Mouse (Mus musculus): ENCODE results near the gene Ajuba. TPM values are rescaled to one million over a fixed set of nuclear protein-coding genes. Genes with fewer than 3 reads are reported as not detected.

The Ajuba gene
- polyA plus RNA-seq, 1 experiment from 2014 or later = 67.8 TPM

GRCm38 (mm10) chr14:54607226-54607625 is 29.9 kb upstream of the Ajuba start:
- no peaks in the 10 kb centered on the region for H3K9me3 ChIP-seq
- H3K27me3 ChIP-seq = no peaks in the 10 kb centered on the region
- peaks cover 9% of the 10 kb centered on the region for H3K4me1 ChIP-seq
- 55% methylated on average over 8 of the region's 8 CpGs for WGBS
- H3K9ac ChIP-seq = no peak overlapping the region
- no peak overlapping the region for H3K4me2 ChIP-seq (replicated peaks)
- H3K36me3 ChIP-seq = peaks cover 8% of the 10 kb centered on the region; the same call in 1 of the 2 replicates
- no peak overlapping the region for H3K27ac ChIP-seq
- no peak for ATAC-seq (ENCODE audit: insufficient number of reproducible peaks, insufficient read depth, low FRiP score, low TSS enrichment)
- H3K4me3 ChIP-seq = no peak overlapping the region

GRCm38 (mm10) chr14:54605752-54606321 is 28.5 kb upstream of the Ajuba start, which contains the start of gene 4931414P19Rik:
Gene 4931414P19Rik (minus strand): TSS chr14:54605993.
- peak within 1 kb of the TSS; percentile 42 for H3K4me3 ChIP-seq
- no peaks in the 10 kb centered on the region for H3K9me3 ChIP-seq
- H3K27me3 ChIP-seq = no peaks in the 10 kb centered on the region
- peak within 1 kb of the TSS; percentile 69 for H3K27ac ChIP-seq
- peak within 1 kb of the TSS; percentile 34 for H3K9ac ChIP-seq
- H3K36me3 ChIP-seq = no peaks in the 10 kb centered on the region
- WGBS = 2% methylated on average over 39 of the region's 39 CpGs
- peak within 1 kb of the TSS; percentile 51 for H3K4me2 ChIP-seq (replicated peaks)
- no peak for ATAC-seq (ENCODE audit: insufficient number of reproducible peaks, insufficient read depth, low FRiP score, low TSS enrichment)
- H3K4me1 ChIP-seq = peaks cover 10% of the 10 kb centered on the region

GRCm38 (mm10) chr14:54603686-54604085 is 26.3 kb upstream of the Ajuba start:
- Histone ChIP-seq H3K4me1 (peaks cover 10% of the 10 kb centered on the region), H3K27ac (peak overlapping the region; percentile 91; the same call in 1 of the 2 replicates), H3K36me3 (peaks cover 7% of the 10 kb centered on the region; the same call in 1 of the 2 replicates), H3K4me3 (peak overlapping the region; percentile 62), H3K4me2 (replicated peaks) (peak overlapping the region; percentile 47), H3K9ac (no peak overlapping the region), H3K27me3 (no peaks in the 10 kb centered on the region), H3K9me3 (no peaks in the 10 kb centered on the region)
- no peak for ATAC-seq (ENCODE audit: insufficient number of reproducible peaks, insufficient read depth, low FRiP score, low TSS enrichment)
- 84% methylated on average over 8 of the region's 8 CpGs for WGBS

DNA sequence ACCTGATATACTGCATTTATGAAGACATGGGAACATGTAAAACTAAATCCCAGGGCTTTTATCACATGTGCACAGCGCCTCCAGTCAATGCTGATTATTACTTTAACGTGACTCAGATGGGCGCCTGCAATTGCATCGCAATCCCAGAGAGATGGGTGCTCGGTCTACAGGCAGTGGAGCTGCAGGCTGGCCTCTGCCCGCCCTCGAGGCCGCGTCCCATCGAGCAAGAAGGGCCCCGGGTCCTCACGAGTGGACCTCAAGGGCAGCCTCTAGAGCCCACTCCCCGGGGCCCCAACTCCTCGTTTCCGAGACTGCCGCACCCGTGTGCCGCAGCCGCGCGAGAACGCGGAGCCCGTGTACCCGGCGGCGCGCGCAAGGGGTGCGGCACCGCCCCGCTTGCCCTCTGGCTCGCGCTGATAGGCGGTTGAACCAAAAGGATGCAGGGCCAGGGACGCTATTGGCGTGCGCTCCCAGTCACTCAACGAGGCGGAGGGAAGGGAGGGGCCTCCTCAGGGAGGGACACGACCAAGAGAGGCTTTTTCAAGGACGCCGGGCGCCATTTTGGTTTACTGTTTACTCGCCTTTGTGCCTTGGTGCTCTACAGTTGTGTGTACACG is 25.8 kb upstream of the Ajuba start:
- ATAC-seq (ENCODE audit: insufficient number of reproducible peaks, insufficient read depth, low FRiP score, low TSS enrichment) = peak; percentile 97
- Histone ChIP-seq H3K4me3 (peak overlapping the region; percentile 62), H3K4me2 (replicated peaks) (peak overlapping the region; percentile 47), H3K27me3 (no peaks in the 10 kb centered on the region), H3K9me3 (no peaks in the 10 kb centered on the region), H3K36me3 (peaks cover 7% of the 10 kb centered on the region; the same call in 1 of the 2 replicates), H3K4me1 (peaks cover 10% of the 10 kb centered on the region), H3K27ac (peak overlapping the region; percentile 91), H3K9ac (peak overlapping the region; percentile 70)
- WGBS = under 1% methylated on average over 46 of the region's 46 CpGs

- ATAC-seq (ENCODE audit: insufficient number of reproducible peaks, insufficient read depth, low FRiP score, low TSS enrichment) = no peak
- H3K9ac ChIP-seq = peak overlapping the region; percentile 70
- WGBS = 51% methylated on average over 4 of the region's 4 CpGs
Observed at GRCm38 (mm10) chr14:54602613-54603012, 25.3 kb upstream of the Ajuba start.

GRCm38 (mm10) chr14:54601601-54602000 is 24.2 kb upstream of the Ajuba start:
- ATAC-seq (ENCODE audit: insufficient number of reproducible peaks, insufficient read depth, low FRiP score, low TSS enrichment) = no peak
- Histone ChIP-seq H3K4me2 (replicated peaks) (no peak overlapping the region), H3K36me3 (peaks cover 7% of the 10 kb centered on the region; the same call in 1 of the 2 replicates), H3K4me3 (no peak overlapping the region), H3K4me1 (peaks cover 10% of the 10 kb centered on the region), H3K27ac (no peak overlapping the region), H3K27me3 (no peaks in the 10 kb centered on the region), H3K9me3 (no peaks in the 10 kb centered on the region), H3K9ac (no peak overlapping the region)
- WGBS = 57% methylated on average over 2 of the region's 2 CpGs

More at GRCm38 (mm10) chr14:54602613-54603012, 25.3 kb upstream of the Ajuba start:
- peaks cover 10% of the 10 kb centered on the region for H3K4me1 ChIP-seq
- H3K9me3 ChIP-seq = no peaks in the 10 kb centered on the region
- H3K4me3 ChIP-seq = peak overlapping the region; percentile 62
- peaks cover 7% of the 10 kb centered on the region; the same call in 1 of the 2 replicates for H3K36me3 ChIP-seq
- peak overlapping the region; percentile 47 for H3K4me2 ChIP-seq (replicated peaks)
- no peaks in the 10 kb centered on the region for H3K27me3 ChIP-seq
- H3K27ac ChIP-seq = peak overlapping the region; percentile 91

DNA sequence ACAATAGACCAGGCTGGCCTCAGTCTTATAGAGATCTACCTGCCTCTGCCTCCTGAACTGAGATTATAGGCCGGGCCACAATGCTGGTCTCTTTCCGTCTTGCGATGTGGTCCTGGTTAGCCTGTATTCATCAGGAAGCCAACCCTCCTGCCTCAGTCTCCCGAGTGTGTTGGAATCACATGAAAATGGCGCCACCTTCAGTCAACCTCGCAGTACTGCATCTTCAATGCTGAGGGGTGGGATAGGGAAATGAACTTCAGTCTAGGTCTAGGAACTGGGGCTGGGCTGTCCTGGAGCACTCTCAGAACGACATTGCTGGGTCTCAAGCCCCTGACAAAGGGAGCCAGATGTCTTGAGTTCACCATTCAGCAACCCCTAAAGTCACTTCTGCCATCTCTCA is 19.7 kb upstream of the Ajuba start:
- Histone ChIP-seq H3K4me1 (no peaks in the 10 kb centered on the region), H3K9me3 (no peaks in the 10 kb centered on the region), H3K4me3 (no peak overlapping the region), H3K9ac (no peak overlapping the region), H3K27ac (no peak overlapping the region), H3K27me3 (no peaks in the 10 kb centered on the region), H3K36me3 (peaks cover 19% of the 10 kb centered on the region), H3K4me2 (replicated peaks) (no peak overlapping the region)
- ATAC-seq (ENCODE audit: insufficient number of reproducible peaks, insufficient read depth, low FRiP score, low TSS enrichment) = no peak
- WGBS = 81% methylated on average over 7 of the region's 7 CpGs

DNA sequence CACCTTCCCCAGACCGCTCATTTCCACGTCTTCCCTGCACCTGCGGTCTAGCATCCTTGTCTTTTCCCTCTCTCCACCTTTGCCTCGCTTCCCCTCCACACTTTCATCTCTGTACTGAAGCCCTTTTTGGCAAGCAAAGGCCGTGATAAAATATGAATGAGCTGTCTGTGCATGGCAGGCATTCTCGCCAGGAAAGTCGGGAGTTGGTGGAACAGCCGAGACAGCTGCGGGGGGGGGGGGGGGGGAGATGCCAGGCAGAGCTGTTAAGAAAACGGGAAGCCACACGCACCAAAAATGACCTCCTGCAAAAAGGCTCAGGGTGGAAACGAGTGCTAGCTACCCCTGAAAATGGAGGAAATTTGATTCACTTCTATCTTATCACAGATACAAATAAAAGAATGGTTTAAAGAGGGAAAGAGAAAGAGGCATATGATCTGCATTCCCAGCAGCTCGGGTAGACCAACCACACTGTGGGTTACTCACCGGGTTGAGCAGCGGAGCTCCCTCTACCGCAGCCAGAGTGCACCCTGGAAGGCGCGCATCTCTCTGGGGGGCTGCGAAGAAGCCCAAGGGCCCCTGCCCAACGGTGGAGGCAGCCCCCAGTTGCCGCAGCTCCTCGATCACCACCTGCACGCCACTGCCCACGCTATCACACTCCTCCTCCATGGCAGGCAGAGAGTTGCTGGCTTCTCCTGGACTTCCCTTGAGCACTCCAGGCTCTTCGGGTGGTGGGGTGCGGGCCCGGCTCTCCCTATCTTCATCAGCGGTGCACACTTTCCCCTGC is 17.5 kb upstream of the Ajuba start:
- Histone ChIP-seq H3K9me3 (no peaks in the 10 kb centered on the region), H3K9ac (no peak overlapping the region), H3K4me1 (no peaks in the 10 kb centered on the region), H3K27ac (no peak overlapping the region), H3K4me3 (no peak overlapping the region), H3K4me2 (replicated peaks) (no peak overlapping the region), H3K27me3 (no peaks in the 10 kb centered on the region), H3K36me3 (peaks cover 26% of the 10 kb centered on the region)
- ATAC-seq (ENCODE audit: insufficient number of reproducible peaks, insufficient read depth, low FRiP score, low TSS enrichment) = no peak
- 63% methylated on average over 28 of the region's 28 CpGs for WGBS

- ATAC-seq (ENCODE audit: insufficient number of reproducible peaks, insufficient read depth, low FRiP score, low TSS enrichment) = no peak
- WGBS = 95% methylated on average over 3 of the region's 3 CpGs
- Histone ChIP-seq H3K36me3 (peaks cover 21% of the 10 kb centered on the region), H3K4me1 (no peaks in the 10 kb centered on the region), H3K4me3 (no peak overlapping the region), H3K27ac (no peak overlapping the region), H3K4me2 (replicated peaks) (no peak overlapping the region), H3K9me3 (no peaks in the 10 kb centered on the region), H3K27me3 (no peaks in the 10 kb centered on the region), H3K9ac (no peak overlapping the region)
Observed at GRCm38 (mm10) chr14:54594055-54594454, 16.7 kb upstream of the Ajuba start.

DNA sequence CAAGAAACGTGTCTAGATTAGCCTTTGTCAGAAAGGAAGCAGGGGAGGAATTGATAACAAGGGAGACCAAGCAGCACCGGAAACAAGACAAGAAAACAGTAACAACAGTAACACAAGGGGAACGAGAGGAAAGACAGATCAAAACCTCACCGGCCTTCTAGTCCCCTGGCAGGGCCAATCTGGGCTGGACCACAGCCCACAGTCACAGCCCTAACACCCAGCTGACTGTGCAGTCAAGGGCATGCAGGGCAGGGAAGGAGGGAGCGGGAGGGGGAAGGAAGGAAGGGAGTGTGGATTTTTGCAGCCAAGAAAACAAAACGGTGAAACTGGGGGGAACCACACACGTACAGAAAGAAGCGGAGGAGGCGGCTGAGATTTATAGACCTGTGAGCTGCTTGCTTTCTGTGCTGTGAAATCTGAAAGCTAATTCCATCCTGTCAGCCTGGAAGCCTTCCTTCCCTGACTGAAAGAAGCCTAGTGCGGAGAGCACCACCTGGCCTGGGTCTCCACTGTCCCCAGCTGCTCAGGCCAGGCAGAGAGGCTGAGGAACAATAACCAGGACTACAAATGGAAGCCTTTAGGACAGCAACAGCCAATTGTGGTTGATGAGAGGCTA is 15.1 kb upstream of the Ajuba start:
- Histone ChIP-seq H3K4me3 (no peak overlapping the region), H3K9me3 (no peaks in the 10 kb centered on the region), H3K4me2 (replicated peaks) (no peak overlapping the region), H3K27me3 (no peaks in the 10 kb centered on the region), H3K9ac (no peak overlapping the region), H3K36me3 (peaks cover 18% of the 10 kb centered on the region), H3K27ac (0 out of 2 replicates have a peak overlapping the region, but pooled peaks have one; percentile 25), H3K4me1 (no peaks in the 10 kb centered on the region)
- WGBS = 74% methylated on average over 10 of the region's 10 CpGs
- no peak for ATAC-seq (ENCODE audit: insufficient number of reproducible peaks, insufficient read depth, low FRiP score, low TSS enrichment)

DNA sequence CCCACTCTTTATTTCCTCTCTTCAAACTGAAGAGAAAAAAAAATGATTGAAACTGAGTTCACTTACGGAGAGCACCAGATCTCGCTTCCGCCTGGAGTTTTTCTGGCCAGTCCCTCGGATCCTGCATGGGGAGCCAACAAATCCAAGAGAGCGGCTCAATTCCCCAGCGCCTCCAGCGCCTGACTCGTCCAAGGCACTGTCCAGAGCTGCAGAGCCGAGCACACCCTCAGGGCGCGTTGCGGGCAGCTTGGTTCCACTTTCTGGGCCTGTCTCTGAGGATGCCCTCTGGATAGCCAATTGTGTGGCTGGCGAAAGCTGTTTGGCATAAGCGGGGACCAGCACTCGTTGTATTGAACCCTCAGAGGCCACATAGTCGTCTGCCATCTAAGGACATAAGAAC is 13.7 kb upstream of the Ajuba start:
- Histone ChIP-seq H3K4me1 (no peaks in the 10 kb centered on the region), H3K27me3 (no peaks in the 10 kb centered on the region), H3K27ac (no peak overlapping the region), H3K4me3 (no peak overlapping the region), H3K9ac (no peak overlapping the region), H3K9me3 (no peaks in the 10 kb centered on the region), H3K36me3 (peaks cover 18% of the 10 kb centered on the region), H3K4me2 (replicated peaks) (no peak overlapping the region)
- 89% methylated on average over 16 of the region's 16 CpGs for WGBS
- no peak for ATAC-seq (ENCODE audit: insufficient number of reproducible peaks, insufficient read depth, low FRiP score, low TSS enrichment)
